Mouse (Mus musculus) midbrain, embryonic 14.5 days (tissue): ENCODE data around the gene Tube1. TPM values are rescaled to one million over a fixed set of nuclear protein-coding genes. Genes with fewer than 3 reads are reported as not detected.

ENCODE experiments used
- ATAC-seq: fragments of 200-750 bp; cut with Nextera tagmentation; 2 replicates; pipeline ENCODE4 v1.8.0; 2017; ENCODE audit warnings: moderate number of reproducible peaks, moderate library complexity; ENCODE audit not compliant: low FRiP score, low TSS enrichment
- DNase-seq: peaks from one replicate; pipeline ENCODE4 v3.0.0-alpha.2; 2015
- H3K27ac ChIP-seq: fragments of 300-500 bp; sonication (generic); replicated peaks from 2 replicates; pipeline ENCODE4 v1.5.1; 2014; ENCODE audit warnings: mild to moderate bottlenecking, low read depth, low read length, moderate library complexity
- H3K27me3 ChIP-seq: fragments of 300-500 bp; sonication (generic); 2 replicates; pipeline ENCODE4 v1.6.1; 2014; ENCODE audit warnings: low read length, control low read depth, mixed read lengths; ENCODE audit not compliant: control insufficient read depth, insufficient read depth
- H3K36me3 ChIP-seq: fragments of 300-500 bp; sonication (generic); 2 replicates; pipeline ENCODE4 v1.6.1; 2014; ENCODE audit warnings: low read length, control low read depth; ENCODE audit not compliant: control insufficient read depth, insufficient read depth
- H3K4me1 ChIP-seq: fragments of 300-500 bp; sonication (generic); 2 replicates; pipeline ENCODE4 v1.6.1; 2014; ENCODE audit warnings: mild to moderate bottlenecking, antibody characterized with exemption, low read length, control low read depth; ENCODE audit not compliant: control insufficient read depth, insufficient read depth
- H3K4me2 ChIP-seq: fragments of 300-500 bp; sonication (generic); 2 replicates; pipeline ENCODE4 v1.6.1; 2014; ENCODE audit warnings: mild to moderate bottlenecking, low read length, moderate library complexity
- H3K4me3 ChIP-seq: fragments of 300-500 bp; sonication (generic); replicated peaks from 2 replicates; pipeline ENCODE4 v1.5.1; 2014; ENCODE audit warnings: low read depth, low read length
- H3K9ac ChIP-seq: fragments of 300-500 bp; sonication (generic); replicated peaks from 2 replicates; pipeline ENCODE4 v1.6.1; 2014; ENCODE audit warnings: mild to moderate bottlenecking, low read length, moderate library complexity
- H3K9me3 ChIP-seq: fragments of 300-500 bp; sonication (generic); 2 replicates; pipeline ENCODE4 v1.6.1; 2016; ENCODE audit warnings: low read length, control low read depth, mixed read lengths; ENCODE audit not compliant: control insufficient read depth
- WGBS: fragments of 180-500 bp; shearing (Covaris S2); extraction: QIAGEN DNeasy Blood & Tissue Kit; methylation state at CpG from one replicate; pipeline ENCODE4 v1.1.7; 2014; 5-methylcytosine and 5-hydroxymethylcytosine counted together
- polyA plus RNA-seq: library from polyadenylated mRNA; unstranded; fragments of >200 nt; fragmentation: Nextera tagmentation; extraction: Ambion mirVana; gene quantifications from 2 replicates; pipeline ENCODE4 v1.2.1, GENCODE M21; 2014

Tube1 gene
- 9.4 and 11.7 TPM in 2 replicates for polyA plus RNA-seq

DNA sequence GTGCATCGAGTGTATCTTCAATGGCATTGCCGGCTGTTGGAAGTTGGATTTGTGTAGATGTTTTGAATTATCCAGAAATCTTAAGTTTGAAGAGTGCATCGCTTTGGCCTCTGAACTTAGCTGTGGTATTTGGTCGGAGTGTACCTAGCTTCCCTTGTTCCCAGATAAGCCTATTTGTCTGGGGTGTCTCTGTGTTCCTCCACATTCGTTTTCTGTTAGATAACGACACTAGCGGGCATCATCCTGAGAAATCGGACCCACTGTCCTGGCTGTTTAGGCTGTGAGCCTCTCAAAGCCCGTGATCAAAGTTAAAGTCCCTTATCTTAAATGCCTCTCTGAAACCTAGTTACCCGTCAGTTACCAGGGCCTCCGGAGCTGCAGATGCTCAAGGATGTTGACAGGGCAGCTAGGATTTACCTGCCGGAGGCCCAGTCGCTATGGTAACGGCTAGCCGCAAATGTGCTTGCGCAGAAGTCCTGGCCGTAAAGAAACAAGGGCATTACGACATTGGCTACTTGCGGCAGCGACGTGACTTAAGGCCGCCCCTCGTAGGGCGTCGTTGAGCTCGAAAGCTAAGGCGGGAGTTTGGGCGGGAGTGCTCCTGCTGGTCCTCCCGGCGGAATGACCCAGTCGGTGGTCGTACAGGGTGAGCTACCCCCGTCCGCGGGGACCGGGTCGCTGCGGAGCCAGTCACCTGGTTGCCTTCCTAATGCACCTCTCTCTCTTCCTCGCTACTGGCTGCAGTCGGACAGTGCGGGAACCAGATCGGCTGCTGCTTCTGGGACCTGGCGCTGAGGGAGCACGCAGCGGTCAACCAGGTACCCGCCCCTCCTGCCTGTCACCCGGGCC is at the start of gene Tube1, which contains the start of gene Fam229b:
Tube1 (plus strand) TSS at position 515 of the 849 bp plus-strand sequence.
Fam229b (minus strand) TSS at position 453 of the 849 bp plus-strand sequence.
- Histone ChIP-seq H3K9me3 (no peaks in the 10 kb centered on the region), H3K27me3 (no peaks in the 10 kb centered on the region), H3K27ac (peak within 1 kb of the TSS; percentile 82), H3K4me1 (no peaks in the 10 kb centered on the region; the same call in 1 of the 2 replicates), H3K4me3 (peak within 1 kb of the TSS; percentile 69), H3K4me2 (peak within 1 kb of the TSS; percentile 73), H3K36me3 (peaks cover 16% of the 10 kb centered on the region), H3K9ac (peak within 1 kb of the TSS; percentile 67)
- ATAC-seq, result peak; percentile 89
- DNase-seq, result peak; percentile 98
- WGBS, result 4% methylated on average over 47 of the region's 47 CpGs

DNA sequence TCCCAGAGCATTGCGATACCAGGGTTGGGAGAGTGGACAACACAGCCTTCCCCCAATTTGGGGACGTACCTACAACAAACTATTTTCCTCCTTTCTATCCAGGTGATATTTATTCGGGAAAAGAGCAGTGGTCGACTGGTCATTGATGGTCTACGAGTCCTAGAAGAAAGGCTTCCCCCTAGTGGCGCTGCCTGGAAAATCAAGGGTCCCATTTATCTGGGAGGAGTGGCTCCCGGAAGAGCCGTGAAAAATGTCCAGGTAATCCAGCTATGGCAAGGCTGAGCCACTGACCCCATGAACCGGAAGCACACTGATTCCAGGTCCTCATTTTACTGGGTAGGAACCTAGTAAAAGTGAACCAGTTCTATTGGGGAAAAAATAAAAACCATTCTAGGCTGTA is 36.8 kb upstream of the Tube1 start:
- H3K36me3 ChIP-seq, result no peaks in the 10 kb centered on the region
- ATAC-seq (no peak), DNase-seq (peak; percentile 39)
- WGBS, result 90% methylated on average over 9 of the region's 9 CpGs
- H3K9me3 ChIP-seq, result no peaks in the 10 kb centered on the region
- H3K9ac ChIP-seq, result no peak overlapping the region
- no peak overlapping the region for H3K4me2 ChIP-seq
- H3K4me3 ChIP-seq, result no peak overlapping the region
- no peak overlapping the region for H3K27ac ChIP-seq
- H3K27me3 ChIP-seq, result no peaks in the 10 kb centered on the region
- H3K4me1 ChIP-seq, result no peaks in the 10 kb centered on the region

DNA sequence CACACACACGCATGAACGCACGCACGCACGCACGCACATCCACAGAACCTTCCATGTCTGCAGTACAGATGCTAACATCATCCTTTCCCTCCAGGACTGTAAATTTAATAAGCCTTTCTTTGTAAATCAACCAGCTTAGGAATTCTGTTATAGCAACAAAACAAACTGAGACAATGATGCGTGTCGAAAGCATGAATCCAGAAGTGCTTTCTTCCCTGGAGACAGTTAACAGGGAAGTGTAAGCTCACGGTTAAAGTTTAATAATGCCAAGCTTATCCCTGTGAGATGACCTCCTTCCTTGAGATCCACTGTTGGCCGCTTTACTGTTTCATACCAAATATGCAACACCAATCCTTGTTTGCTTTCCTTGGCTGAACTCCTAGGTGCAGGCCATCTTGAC is 35.0 kb upstream of the Tube1 start:
- 94% methylated on average over 10 of the region's 10 CpGs for WGBS
- no peak overlapping the region for H3K9ac ChIP-seq
- no peak overlapping the region for H3K4me2 ChIP-seq
- no peak overlapping the region for H3K27ac ChIP-seq
- ATAC-seq (no peak), DNase-seq (no peak)
- H3K4me1 ChIP-seq, result no peaks in the 10 kb centered on the region
- H3K27me3 ChIP-seq, result no peaks in the 10 kb centered on the region
- no peaks in the 10 kb centered on the region for H3K36me3 ChIP-seq
- H3K9me3 ChIP-seq, result no peaks in the 10 kb centered on the region
- no peak overlapping the region for H3K4me3 ChIP-seq

DNA sequence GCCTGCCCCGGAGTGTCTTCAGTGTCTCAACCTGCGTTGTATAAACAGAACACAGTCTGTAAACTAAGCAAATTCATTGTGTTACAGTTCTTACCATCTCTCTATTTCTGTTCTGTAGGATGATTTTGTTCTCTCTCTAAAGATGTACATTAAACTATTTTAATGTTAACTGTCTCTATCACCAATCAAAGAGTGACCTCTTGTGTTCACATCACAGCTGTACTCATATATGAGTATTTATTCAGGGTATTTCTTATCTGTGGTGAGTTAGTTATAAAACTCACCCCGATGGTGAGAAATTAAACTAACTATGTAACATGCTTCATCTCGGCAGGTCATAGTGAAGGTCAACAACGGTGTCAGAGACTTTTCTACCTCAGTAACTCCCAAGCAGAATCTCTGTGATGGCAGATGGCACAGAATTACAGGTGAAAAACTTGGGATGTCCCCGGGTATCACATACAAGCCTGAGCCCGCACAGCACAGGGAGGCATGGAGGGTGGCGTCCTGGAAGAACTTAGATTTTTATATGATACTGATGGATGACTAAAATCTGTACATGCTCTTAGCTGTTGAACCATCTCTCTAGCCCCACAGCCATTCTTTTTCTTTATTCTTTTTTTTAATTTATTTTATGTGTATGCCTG is 28.9 kb upstream of the Tube1 start:
- ATAC-seq (no peak), DNase-seq (peak; percentile 31)
- no peak overlapping the region for H3K27ac ChIP-seq

DNA sequence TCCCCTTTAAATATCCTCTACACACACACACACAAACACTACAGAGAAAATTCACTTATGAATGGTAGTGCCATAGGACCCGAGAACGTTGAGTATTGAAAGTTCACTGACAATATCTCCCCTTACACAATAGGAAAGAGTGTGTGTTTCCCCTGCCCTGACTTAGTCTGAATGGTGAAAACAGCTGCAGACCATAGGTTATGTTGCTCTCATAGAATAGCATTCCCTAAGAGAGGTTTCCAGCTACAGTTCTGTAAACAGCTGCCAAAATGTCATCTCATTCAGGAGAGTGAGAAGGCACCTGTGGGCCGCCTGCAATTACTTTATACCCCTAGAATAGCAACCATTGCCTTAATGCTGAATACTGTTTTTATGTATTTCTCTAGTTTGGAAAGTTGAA is 27.4 kb upstream of the Tube1 start:
- Histone ChIP-seq H3K9me3 (no peaks in the 10 kb centered on the region), H3K4me2 (no peak overlapping the region), H3K27ac (no peak overlapping the region), H3K4me1 (no peaks in the 10 kb centered on the region), H3K27me3 (no peaks in the 10 kb centered on the region), H3K36me3 (no peaks in the 10 kb centered on the region), H3K4me3 (no peak overlapping the region), H3K9ac (no peak overlapping the region)
- WGBS, result 47% methylated on average over 3 of the region's 3 CpGs
- no peak for ATAC-seq
- DNase-seq, result no peak

More for the DNA sequence above, 28.9 kb upstream of the Tube1 start:
- no peaks in the 10 kb centered on the region for H3K9me3 ChIP-seq
- no peaks in the 10 kb centered on the region for H3K4me1 ChIP-seq
- H3K4me2 ChIP-seq, result no peak overlapping the region
- no peaks in the 10 kb centered on the region for H3K36me3 ChIP-seq
- WGBS, result 93% methylated on average over 8 of the region's 8 CpGs
- H3K4me3 ChIP-seq, result no peak overlapping the region
- no peak overlapping the region for H3K9ac ChIP-seq
- no peaks in the 10 kb centered on the region for H3K27me3 ChIP-seq

DNA sequence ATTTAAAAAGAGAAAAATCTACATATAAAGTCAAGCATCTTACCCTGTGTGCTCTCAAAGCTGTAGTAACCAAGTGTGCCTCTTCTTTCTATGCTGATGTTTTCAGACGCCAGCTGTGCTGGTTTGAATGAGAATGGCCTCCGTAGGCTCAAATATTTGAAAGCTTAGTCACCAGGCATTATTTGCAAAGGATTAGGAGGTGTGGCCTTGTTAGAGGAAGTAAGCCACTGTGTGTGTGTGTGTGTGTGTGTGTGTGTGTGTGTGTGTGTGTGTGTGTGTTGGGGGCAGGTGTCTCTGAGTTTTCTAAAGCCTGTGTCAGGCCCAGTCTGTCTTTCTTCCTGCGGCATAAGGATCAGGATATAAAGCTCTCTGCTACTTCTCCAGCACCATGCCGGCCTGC is 26.8 kb upstream of the Tube1 start:
- no peaks in the 10 kb centered on the region for H3K9me3 ChIP-seq
- H3K4me3 ChIP-seq, result no peak overlapping the region
- H3K27ac ChIP-seq, result no peak overlapping the region
- no peak overlapping the region for H3K4me2 ChIP-seq
- no peaks in the 10 kb centered on the region for H3K36me3 ChIP-seq
- no peak overlapping the region for H3K9ac ChIP-seq
- no peaks in the 10 kb centered on the region for H3K27me3 ChIP-seq
- no peaks in the 10 kb centered on the region for H3K4me1 ChIP-seq
- ATAC-seq (peak; percentile 28; the same call in 1 of the 2 replicates), DNase-seq (peak; percentile 11)
- WGBS, result 19% methylated on average over 4 of the region's 4 CpGs

DNA sequence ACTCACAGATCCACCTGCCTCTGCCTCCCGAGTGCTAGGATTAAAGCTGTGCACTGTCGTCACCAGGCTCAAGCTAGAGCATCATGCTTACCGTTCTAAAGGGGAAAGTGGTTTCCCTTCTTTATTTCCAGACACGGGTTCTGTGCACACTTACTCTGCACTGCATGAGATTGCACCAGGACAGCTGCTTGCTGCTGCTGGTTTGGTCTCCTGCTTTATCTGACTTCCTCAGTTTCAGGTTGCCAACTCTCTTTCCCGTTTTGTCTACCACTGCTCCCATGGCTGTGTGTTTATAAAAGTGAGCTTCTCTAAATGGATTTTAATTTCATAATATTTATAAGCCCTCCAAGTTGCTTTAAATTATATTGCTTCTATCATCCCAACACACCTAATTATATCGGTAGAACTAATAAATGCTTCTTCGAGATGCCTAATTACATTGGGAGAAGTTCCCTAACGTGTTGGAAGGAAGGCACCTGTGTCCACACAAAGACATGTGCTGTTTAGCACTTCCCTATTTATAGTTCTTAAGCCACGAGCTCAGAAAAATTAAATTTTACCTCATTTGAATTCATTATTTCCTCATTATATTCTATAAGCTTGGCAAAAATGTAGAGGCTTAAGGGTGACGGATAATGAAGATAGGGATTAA is 24.8 kb upstream of the Tube1 start:
- no peak overlapping the region for H3K27ac ChIP-seq
- no peak for DNase-seq

DNA sequence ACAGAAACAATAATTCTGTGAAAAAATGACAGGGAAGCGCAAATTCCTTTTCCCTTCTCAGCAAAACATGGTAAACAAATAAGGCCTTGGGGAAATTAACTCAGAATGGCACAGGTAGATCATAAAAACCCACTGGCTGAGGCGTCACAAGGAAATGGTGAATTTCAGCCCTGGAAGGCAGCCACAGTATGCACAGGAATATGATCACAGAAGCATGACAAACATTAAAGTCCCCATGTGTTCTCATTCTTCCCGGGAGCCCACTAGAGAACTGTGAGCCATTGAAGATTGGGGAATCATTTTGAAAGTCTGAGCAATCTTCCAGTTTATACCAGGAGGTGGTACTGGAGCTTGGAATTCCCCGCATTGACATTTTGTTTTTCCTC is 24.3 kb upstream of the Tube1 start:
- no peak overlapping the region for H3K9ac ChIP-seq
- no peaks in the 10 kb centered on the region for H3K27me3 ChIP-seq
- no peak for ATAC-seq
- no peaks in the 10 kb centered on the region for H3K4me1 ChIP-seq
- DNase-seq, result peak; percentile 39
- 47% methylated on average over 4 of the region's 4 CpGs for WGBS
- no peaks in the 10 kb centered on the region for H3K36me3 ChIP-seq
- no peaks in the 10 kb centered on the region for H3K9me3 ChIP-seq
- H3K27ac ChIP-seq, result no peak overlapping the region
- H3K4me3 ChIP-seq, result no peak overlapping the region
- H3K4me2 ChIP-seq, result no peak overlapping the region

More for the DNA sequence above, 24.8 kb upstream of the Tube1 start:
- Histone ChIP-seq H3K4me2 (no peak overlapping the region), H3K4me1 (no peaks in the 10 kb centered on the region), H3K4me3 (no peak overlapping the region), H3K27me3 (no peaks in the 10 kb centered on the region), H3K9me3 (no peaks in the 10 kb centered on the region), H3K9ac (no peak overlapping the region), H3K36me3 (no peaks in the 10 kb centered on the region)
- 69% methylated on average over 10 of the region's 10 CpGs for WGBS
- ATAC-seq, result no peak
